Mouse (Mus musculus) cerebral cortex, adult 2 months (tissue): ENCODE results near the gene Cyp2f2.

Experiments used
- WGBS: fragments of 180-500 bp; shearing (Covaris S2); methylation state at CpG from one replicate; pipeline ENCODE4 v1.1.7; 2018; 5-methylcytosine and 5-hydroxymethylcytosine counted together

The Cyp2f2 gene

DNA sequence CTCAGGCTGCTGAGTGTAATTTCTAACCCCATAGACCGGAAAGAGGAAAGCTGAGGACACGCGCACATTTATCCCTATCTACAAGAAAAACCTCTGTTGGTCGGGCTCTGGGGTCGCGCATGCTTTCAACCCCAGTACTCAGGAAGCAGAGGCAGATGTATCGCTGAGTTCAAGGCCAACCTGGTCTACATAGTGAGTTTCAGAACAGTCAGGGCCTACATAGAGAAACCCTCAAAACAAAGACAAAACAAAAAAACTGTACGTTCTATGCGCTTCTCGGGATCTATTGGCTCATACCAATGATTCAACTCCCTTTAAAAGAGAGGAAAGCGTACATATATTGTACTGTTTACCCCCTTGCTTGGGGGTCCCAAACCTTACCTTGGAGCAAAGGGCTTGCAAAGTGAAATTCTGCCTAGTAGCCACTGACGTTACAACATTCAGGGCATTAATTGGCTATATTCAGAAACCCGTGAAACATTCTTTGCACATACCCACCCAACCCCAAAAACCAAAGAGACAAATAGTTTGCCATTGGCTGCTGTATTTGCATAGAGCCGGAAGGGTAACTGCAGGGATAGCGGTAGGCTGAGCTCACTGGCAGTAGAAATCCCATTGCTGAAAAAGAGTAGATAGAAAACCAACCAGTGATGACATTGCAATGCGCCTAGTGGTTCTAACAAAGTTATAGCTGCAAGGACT, 59.7 kb downstream of the Cyp2f2 start:
- 44% methylated on average over 16 of the region's 16 CpGs for WGBS

GRCm38 (mm10) chr7:27180036-27180435, 60.3 kb downstream of the Cyp2f2 start:
- 35% methylated on average over 5 of the region's 5 CpGs for WGBS

DNA sequence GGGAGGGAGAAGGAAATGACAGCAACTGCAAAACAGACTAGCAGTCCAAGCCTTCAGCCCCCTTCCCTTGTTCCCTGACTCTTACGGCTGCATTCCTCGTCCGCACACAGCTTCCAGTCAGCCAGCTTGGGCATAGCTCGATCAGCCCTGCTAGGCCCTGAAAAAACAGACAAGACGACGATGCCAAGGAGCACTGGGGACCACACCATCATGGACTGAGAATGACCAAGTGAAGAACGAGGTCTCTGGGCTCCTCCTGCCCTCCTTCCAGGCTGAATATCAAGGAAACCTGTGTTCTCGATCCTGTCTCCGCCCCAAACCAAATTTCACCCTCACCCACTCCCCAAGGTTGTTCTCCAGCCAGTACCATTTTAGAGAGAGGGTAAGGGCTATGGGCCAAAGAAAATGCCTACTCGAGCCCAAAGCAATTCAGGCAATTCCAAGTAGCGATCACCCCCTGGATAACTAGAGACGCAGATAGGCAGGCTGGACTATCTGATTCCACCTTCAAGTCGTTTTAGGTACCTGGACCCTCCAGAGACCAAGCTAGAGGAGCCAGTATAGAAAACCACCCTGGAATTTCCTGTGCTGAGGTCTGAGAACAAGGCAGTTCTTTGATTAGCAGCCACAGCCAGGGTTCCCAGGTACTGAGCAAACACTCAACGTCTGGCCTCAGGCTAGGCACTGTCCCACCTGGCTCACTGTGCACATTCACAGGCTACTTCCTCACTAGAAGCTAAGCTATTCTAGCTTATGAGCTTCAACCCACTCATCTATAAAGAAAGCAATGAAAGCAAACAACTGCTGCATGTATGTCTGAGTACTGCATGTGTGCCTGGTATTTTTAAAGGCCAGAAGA, 61.4 kb downstream of the Cyp2f2 start, which contains the start of the genes Gm21983 and Mia:
TSS of gene Gm21983 (minus strand) at position 250 of the 859 bp plus-strand sequence.
TSS of gene Mia (minus strand) at position 321 of the 859 bp plus-strand sequence.
- WGBS = 76% methylated on average over 14 of the region's 14 CpGs

DNA sequence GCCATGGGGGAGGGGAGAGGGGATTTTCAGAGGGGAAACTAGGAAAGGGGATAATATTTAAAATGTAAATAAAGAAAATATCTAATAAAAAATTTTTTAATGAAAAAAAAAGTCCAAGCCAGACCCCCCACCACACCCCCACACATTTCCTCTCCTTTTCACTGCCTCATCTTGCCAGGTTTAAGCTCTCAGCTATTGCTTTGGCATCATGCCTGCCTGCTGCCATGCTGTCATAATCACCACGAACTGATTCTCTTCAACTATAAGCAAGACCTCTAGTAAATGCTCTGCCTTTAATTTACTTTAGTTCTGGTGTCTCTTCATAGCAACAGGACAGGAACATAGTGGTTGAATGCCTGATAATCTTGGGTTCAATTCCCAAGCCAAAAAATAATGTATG, 62.8 kb downstream of the Cyp2f2 start:
- 32% methylated on average over 1 of the region's 1 CpGs for WGBS
